Mouse (Mus musculus): ENCODE results near the gene Eef1akmt3. TPM values are rescaled to one million over a fixed set of nuclear protein-coding genes. Genes with fewer than 3 reads are reported as not detected.

Eef1akmt3 gene
- polyA plus RNA-seq, 1 experiment, result 0.11 TPM

DNA sequence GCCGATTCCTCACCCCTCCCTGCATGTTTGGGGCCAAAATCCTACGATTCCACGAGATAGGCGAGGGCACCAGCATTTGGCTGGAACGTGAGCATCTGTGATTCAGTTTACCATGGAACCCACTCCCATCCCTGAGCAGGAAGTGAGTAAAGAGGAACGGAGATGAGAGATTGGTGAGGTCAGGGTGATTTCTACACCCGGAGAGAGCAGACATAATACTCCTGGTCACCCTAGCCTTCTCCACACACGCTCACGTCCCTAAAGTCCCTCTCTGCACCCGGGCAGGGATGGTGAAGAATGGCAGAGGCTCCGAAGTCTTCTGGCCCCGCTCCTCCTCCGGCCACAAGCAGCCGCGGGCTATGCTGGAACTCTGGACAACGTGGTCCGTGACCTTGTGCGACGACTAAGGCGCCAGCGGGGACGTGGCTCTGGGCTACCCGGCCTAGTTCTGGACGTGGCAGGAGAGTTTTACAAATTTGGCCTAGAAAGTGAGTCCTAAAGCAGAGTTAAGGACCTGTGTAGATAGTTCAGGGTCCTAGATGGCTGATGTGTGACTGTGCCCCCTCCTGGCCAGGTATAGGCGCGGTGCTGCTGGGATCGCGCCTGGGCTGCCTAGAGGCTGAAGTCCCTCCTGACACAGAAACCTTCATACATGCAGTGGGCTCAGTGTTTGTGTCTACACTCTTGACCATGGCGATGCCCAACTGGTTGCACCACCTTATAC lies 8.2 kb upstream of the Eef1akmt3 start:
- Histone ChIP-seq H3K4me3 (no peak overlapping the region), H3K27me3 (ENCODE audit: control insufficient read depth, insufficient read depth, insufficient read length) (peaks cover 9% of the 10 kb centered on the region), H3K4me2 (ENCODE audit: low read depth) (peak overlapping the region; percentile 15), H3K79me2 (ENCODE audit: control insufficient read depth, insufficient read depth) (no peaks in the 10 kb centered on the region), H3K36me3 (ENCODE audit: control insufficient read depth, insufficient read depth) (no peaks in the 10 kb centered on the region), H3ac (ENCODE audit: control insufficient read depth, insufficient read length) (no peak overlapping the region)
- TF ChIP-seq TCF3 (IDR thresholded peaks at IDR 0.05; ENCODE audit: insufficient read length, low read depth) (no peak), USF1 (IDR thresholded peaks at IDR 0.05; ENCODE audit: low read depth) (no peak), CEBPB (IDR thresholded peaks at IDR 0.05; ENCODE audit: insufficient read depth, poor library complexity, severe bottlenecking) (no peak)

DNA sequence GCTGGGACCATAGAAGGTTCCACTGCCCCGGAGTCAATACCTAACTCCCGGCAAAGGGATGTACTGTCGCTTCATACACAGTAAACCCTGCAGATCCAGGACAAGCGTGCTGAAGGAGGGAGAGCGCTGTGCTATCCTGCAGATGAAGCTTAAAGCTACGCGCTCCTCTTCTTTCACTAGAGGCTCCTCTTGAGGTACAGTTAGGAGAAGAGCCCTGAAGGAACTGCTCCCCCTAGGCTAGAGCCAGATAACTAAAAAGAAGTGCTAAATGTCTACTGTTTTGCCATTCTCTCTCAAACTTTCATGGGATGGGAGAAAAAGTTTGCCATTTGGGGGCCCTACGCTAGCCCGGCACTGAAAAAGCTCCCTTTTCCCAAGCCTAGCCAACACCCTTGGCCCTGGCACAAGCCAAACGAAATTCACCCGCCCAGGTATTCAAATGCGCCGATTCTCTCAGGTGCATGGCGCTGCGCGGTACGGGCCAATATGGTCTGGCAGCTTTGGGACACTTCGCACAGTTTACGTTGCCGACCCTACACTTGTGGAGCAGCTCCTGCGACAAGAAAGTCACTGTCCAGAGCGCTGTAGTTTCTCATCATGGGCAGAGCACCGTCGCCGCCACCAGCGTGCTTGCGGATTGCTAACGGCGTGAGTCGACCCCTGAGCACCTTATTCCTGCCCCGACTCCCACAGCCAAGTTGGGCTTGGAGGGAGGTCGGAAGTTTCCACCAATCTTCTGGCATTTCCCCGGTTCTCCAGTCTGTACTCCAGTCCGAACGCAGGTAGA lies 7.5 kb upstream of the Eef1akmt3 start:
- Histone ChIP-seq H3K36me3 (ENCODE audit: control insufficient read depth, insufficient read depth) (no peaks in the 10 kb centered on the region), H3K4me2 (ENCODE audit: low read depth) (peak overlapping the region; percentile 15), H3K4me3 (no peak overlapping the region), H3ac (ENCODE audit: control insufficient read depth, insufficient read length) (no peak overlapping the region), H3K79me2 (ENCODE audit: control insufficient read depth, insufficient read depth) (no peaks in the 10 kb centered on the region), H3K27me3 (ENCODE audit: control insufficient read depth, insufficient read depth, insufficient read length) (peaks cover 9% of the 10 kb centered on the region)
- TF ChIP-seq MAX (IDR thresholded peaks at IDR 0.05; ENCODE audit: low read depth), result no peak
- peak; percentile 47 for TF ChIP-seq POLR2AphosphoS2 (IDR thresholded peaks at IDR 0.05; ENCODE audit: insufficient read length, low read depth)

GRCm38 (mm10) chr10:127047954-127048353 lies 6.6 kb upstream of the Eef1akmt3 start, which contains the start of gene Cyp27b1:
Cyp27b1 (plus strand) TSS chr10:127048250.
- no peak within 1 kb of the TSS for H3K4me3 ChIP-seq
- H3K27me3 ChIP-seq (ENCODE audit: control insufficient read depth, insufficient read depth, insufficient read length), result peaks cover 9% of the 10 kb centered on the region
- TF ChIP-seq MYOD1 (IDR thresholded peaks at IDR 0.05; ENCODE audit: control insufficient read depth in 1 of 3, insufficient read length in 2 of 3, low read depth in 2 of 3), result no peak
- TF ChIP-seq TCF12 (IDR thresholded peaks at IDR 0.05; ENCODE audit: insufficient read depth, poor library complexity, severe bottlenecking), result no peak
- no peak for TF ChIP-seq REST (IDR thresholded peaks at IDR 0.05; ENCODE audit: insufficient read depth, insufficient read length)
- no peak for TF ChIP-seq CEBPB (IDR thresholded peaks at IDR 0.05; ENCODE audit: insufficient read depth, poor library complexity, severe bottlenecking)
- no peak for TF ChIP-seq SRF (IDR thresholded peaks at IDR 0.05; ENCODE audit: control insufficient read depth, insufficient read length, low read depth)
- no peak for TF ChIP-seq TCF3 (IDR thresholded peaks at IDR 0.05; ENCODE audit: insufficient read length, low read depth)
- no peak for TF ChIP-seq MYOG (IDR thresholded peaks at IDR 0.05; ENCODE audit: control insufficient read depth in 1 of 3, insufficient read depth in 1 of 3, insufficient read length in 2 of 3, low read depth in 2 of 3)
- no peak for TF ChIP-seq E2F4 (IDR thresholded peaks at IDR 0.05; ENCODE audit: insufficient read depth)
- TF ChIP-seq POLR2AphosphoS2 (IDR thresholded peaks at IDR 0.05; ENCODE audit: insufficient read length, low read depth), result no peak
- no peaks in the 10 kb centered on the region for H3K36me3 ChIP-seq (ENCODE audit: control insufficient read depth, insufficient read depth)
- no peak within 1 kb of the TSS for H3ac ChIP-seq (ENCODE audit: control insufficient read depth, insufficient read length)
- peak within 1 kb of the TSS; percentile 15 for H3K4me2 ChIP-seq (ENCODE audit: low read depth)
- no peaks in the 10 kb centered on the region for H3K79me2 ChIP-seq (ENCODE audit: control insufficient read depth, insufficient read depth)

- no peaks in the 10 kb centered on the region for H3K36me3 ChIP-seq (ENCODE audit: control insufficient read depth, insufficient read depth)
- TF ChIP-seq MAX (IDR thresholded peaks at IDR 0.05; ENCODE audit: low read depth), result no peak
- peaks cover 4% of the 10 kb centered on the region for H3K79me2 ChIP-seq (ENCODE audit: control insufficient read depth, insufficient read depth)
- peak overlapping the region; percentile 92 for H3K4me3 ChIP-seq
- peak overlapping the region; percentile 65 for H3K4me2 ChIP-seq (ENCODE audit: low read depth)
- no peaks in the 10 kb centered on the region for H3K27me3 ChIP-seq (ENCODE audit: control insufficient read depth, insufficient read depth, insufficient read length)
- no peak overlapping the region for H3ac ChIP-seq (ENCODE audit: control insufficient read depth, insufficient read length)
These were observed 1.9 kb upstream of the Eef1akmt3 start for GRCm38 (mm10) chr10:127043187-127043586.

- Histone ChIP-seq H3K4me2 (ENCODE audit: low read depth) (peak overlapping the region; percentile 65), H3ac (ENCODE audit: control insufficient read depth, insufficient read length) (peak overlapping the region; percentile 36), H3K4me3 (peak overlapping the region; percentile 92), H3K27me3 (ENCODE audit: control insufficient read depth, insufficient read depth, insufficient read length) (no peaks in the 10 kb centered on the region), H3K79me2 (ENCODE audit: control insufficient read depth, insufficient read depth) (peaks cover 4% of the 10 kb centered on the region), H3K36me3 (ENCODE audit: control insufficient read depth, insufficient read depth) (no peaks in the 10 kb centered on the region)
- no peak for TF ChIP-seq MYOG (IDR thresholded peaks at IDR 0.05; ENCODE audit: control insufficient read depth in 1 of 3, insufficient read depth in 1 of 3, insufficient read length in 2 of 3, low read depth in 2 of 3)
- TF ChIP-seq CEBPB (IDR thresholded peaks at IDR 0.05; ENCODE audit: insufficient read depth, poor library complexity, severe bottlenecking), result no peak
- no peak for TF ChIP-seq TCF3 (IDR thresholded peaks at IDR 0.05; ENCODE audit: insufficient read length, low read depth)
- no peak for TF ChIP-seq TCF12 (IDR thresholded peaks at IDR 0.05; ENCODE audit: insufficient read depth, poor library complexity, severe bottlenecking)
- no peak for TF ChIP-seq POLR2A (IDR thresholded peaks at IDR 0.05; ENCODE audit: insufficient read length, low read depth)
- no peak for TF ChIP-seq SRF (IDR thresholded peaks at IDR 0.05; ENCODE audit: control insufficient read depth, insufficient read length, low read depth)
- TF ChIP-seq POLR2AphosphoS2 (IDR thresholded peaks at IDR 0.05; ENCODE audit: insufficient read length, low read depth), result no peak
- no peak for TF ChIP-seq MAX (IDR thresholded peaks at IDR 0.05; ENCODE audit: low read depth)
- TF ChIP-seq REST (IDR thresholded peaks at IDR 0.05; ENCODE audit: insufficient read depth, insufficient read length), result no peak
- no peak for TF ChIP-seq USF1 (IDR thresholded peaks at IDR 0.05; ENCODE audit: low read depth)
These were observed 1.3 kb upstream of the Eef1akmt3 start for GRCm38 (mm10) chr10:127042468-127043115.
